Comparison of ENCODE assay signal across 1 mouse cellular context in the genomic region with DNA sequence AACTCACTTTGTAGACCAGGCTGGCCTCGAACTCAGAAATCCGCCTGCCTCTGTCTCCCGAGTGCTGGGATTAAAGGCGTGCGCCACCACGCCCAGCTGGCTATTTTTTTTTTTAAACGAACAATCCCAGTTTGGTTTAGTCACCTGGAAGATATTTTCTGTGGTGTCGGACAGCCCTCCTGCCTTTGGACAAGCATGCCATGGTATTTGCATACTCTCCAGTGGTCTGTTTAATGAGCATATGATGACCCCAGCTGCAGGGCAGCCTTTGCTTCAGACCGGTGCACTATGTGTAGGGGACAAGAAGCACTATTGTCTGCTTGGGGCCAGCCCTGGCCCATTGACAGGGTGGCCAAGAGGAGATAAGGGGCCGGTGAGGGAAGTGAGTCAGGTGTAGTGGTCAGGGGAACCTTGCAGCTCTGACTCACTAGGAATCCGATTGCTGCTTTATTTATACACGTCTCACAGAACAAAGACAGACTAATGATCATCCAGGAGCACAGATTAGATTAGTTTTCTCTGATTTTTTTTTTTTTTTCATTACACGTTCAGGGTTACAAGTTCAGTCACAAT.
TF ChIP-seq lines count a peak whose summit lies in the region.

No protein-coding gene starts in this region.

TF ChIP-seq in C2C12, 6 proteins besides CTCF, POLR2A, EP300 and RAD21:
- TF ChIP-seq MYOD1 (IDR thresholded peaks at IDR 0.05; ENCODE audit: control insufficient read depth, insufficient read length, low read depth) (peak; percentile 45), MYOG (IDR thresholded peaks at IDR 0.05; ENCODE audit: control insufficient read depth, extremely low read depth, insufficient read length) (no peak)
TF ChIP-seq in C2C12: peak in this region for 1.
